Mouse (Mus musculus) embryonic facial prominence, embryonic 15.5 days (tissue): Measurements from ENCODE around the gene Hlx. TPM values are rescaled to one million over a fixed set of nuclear protein-coding genes. Genes with fewer than 3 reads are reported as not detected.

Experiments
- ATAC-seq: fragments of 200-750 bp; cut with Nextera tagmentation; 2 replicates; pipeline ENCODE4 v1.8.0; 2017; ENCODE audit warnings: low read depth, moderate TSS enrichment; ENCODE audit not compliant: insufficient number of reproducible peaks, low FRiP score, low TSS enrichment
- H3K27ac ChIP-seq: fragments of 300-500 bp; sonication (generic); replicated peaks from 2 replicates; pipeline ENCODE4 v1.5.1; 2015; ENCODE audit warnings: mild to moderate bottlenecking, inconsistent platforms
- H3K27me3 ChIP-seq: fragments of 300-500 bp; sonication (generic); 2 replicates; pipeline ENCODE4 v1.6.1; 2015; ENCODE audit warnings: inconsistent platforms
- H3K36me3 ChIP-seq: fragments of 300-500 bp; sonication (generic); 2 replicates; pipeline ENCODE4 v1.6.1; 2015; ENCODE audit warnings: mild to moderate bottlenecking, inconsistent platforms
- H3K4me1 ChIP-seq: fragments of 300-500 bp; sonication (generic); 2 replicates; pipeline ENCODE4 v1.6.1; 2015; ENCODE audit warnings: inconsistent platforms
- H3K4me2 ChIP-seq: fragments of 300-500 bp; sonication (generic); replicated peaks from 2 replicates; pipeline ENCODE4 v1.6.1; 2015; ENCODE audit warnings: mild to moderate bottlenecking, inconsistent platforms
- H3K4me3 ChIP-seq: fragments of 300-500 bp; sonication (generic); replicated peaks from 2 replicates; pipeline ENCODE4 v1.5.1; 2015; ENCODE audit warnings: mild to moderate bottlenecking, inconsistent platforms
- H3K9ac ChIP-seq: fragments of 300-500 bp; sonication (generic); 2 replicates; pipeline ENCODE4 v1.6.1; 2015; ENCODE audit warnings: inconsistent platforms
- H3K9me3 ChIP-seq: fragments of 300-500 bp; sonication (generic); replicated peaks from 2 replicates; pipeline ENCODE4 v1.6.1; 2016; ENCODE audit warnings: inconsistent platforms
- WGBS: fragments of 180-500 bp; shearing (Covaris S2); methylation state at CpG from one replicate; pipeline ENCODE4 v1.1.7; 2015; 5-methylcytosine and 5-hydroxymethylcytosine counted together
- polyA plus RNA-seq: library from polyadenylated mRNA; unstranded; fragments of >200 nt; fragmentation: Nextera tagmentation; extraction: Ambion mirVana; gene quantifications from 2 replicates; pipeline ENCODE4 v1.2.1, GENCODE M21; 2015

The Hlx gene
- polyA plus RNA-seq, 1 experiment from 2014 or later = 18.6 TPM

- ATAC-seq = no peak
- peaks cover 99% of the 10 kb centered on the region for H3K27me3 ChIP-seq
- no peak overlapping the region for H3K9ac ChIP-seq
- H3K27ac ChIP-seq = no peak overlapping the region
- H3K4me3 ChIP-seq = no peak overlapping the region
- 13% methylated on average over 3 of the region's 3 CpGs for WGBS
- no peaks in the 10 kb centered on the region for H3K36me3 ChIP-seq
- H3K4me2 ChIP-seq = no peak overlapping the region
- no peaks in the 10 kb centered on the region for H3K9me3 ChIP-seq
- peaks cover 20% of the 10 kb centered on the region for H3K4me1 ChIP-seq
These were observed 8.5 kb downstream of the Hlx start for GRCm38 (mm10) chr1:184723899-184724298.

GRCm38 (mm10) chr1:184721121-184721520 is 11.3 kb downstream of the Hlx start:
- 6% methylated on average over 9 of the region's 9 CpGs for WGBS
- H3K27ac ChIP-seq = no peak overlapping the region
- no peak overlapping the region for H3K4me3 ChIP-seq
- H3K4me2 ChIP-seq = no peak overlapping the region
- no peaks in the 10 kb centered on the region for H3K36me3 ChIP-seq
- H3K9me3 ChIP-seq = no peaks in the 10 kb centered on the region
- peaks cover 98% of the 10 kb centered on the region for H3K27me3 ChIP-seq
- H3K9ac ChIP-seq = no peak overlapping the region
- peaks cover 11% of the 10 kb centered on the region for H3K4me1 ChIP-seq
- no peak for ATAC-seq

DNA sequence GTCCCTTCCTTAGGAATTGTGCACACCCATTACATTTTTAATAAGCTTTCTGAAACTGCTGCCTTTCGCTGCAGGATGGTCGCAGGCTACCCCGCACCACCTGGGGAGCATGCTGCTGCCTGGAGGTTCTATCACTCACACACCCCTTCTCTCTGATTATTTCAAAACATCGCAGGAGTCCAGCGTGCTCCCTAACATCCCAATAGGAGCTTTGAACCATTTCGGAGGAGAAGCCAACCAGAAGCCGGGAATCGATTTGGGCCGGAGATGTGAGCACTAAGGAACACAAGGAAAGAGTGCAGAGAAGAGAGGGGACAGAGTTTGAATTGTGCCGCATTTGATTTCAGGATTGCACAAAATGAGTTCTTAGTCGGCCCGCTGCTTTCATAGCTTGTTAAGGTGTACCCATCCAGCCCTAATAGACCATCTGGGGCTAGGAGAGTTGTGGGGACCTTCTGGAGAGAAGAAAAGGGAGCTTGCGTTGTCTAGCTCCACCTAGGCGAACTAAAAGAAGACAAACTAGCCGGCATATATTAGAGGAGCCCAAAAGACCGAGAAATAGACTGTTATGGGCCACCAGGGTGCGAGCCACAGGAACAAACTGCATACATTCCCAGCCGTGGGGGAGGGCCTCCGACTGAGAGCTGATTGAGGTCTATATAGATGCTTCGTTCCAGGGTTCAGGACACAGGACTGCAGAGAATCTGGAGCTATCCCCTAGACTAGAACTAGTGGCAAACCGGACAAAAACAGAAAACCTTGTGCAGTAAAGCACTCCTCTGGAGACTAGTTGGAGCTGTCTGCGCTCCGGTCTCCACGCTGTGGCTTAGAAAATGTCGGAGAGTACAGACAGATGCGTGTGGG is 12.0 kb downstream of the Hlx start:
- H3K36me3 ChIP-seq = no peaks in the 10 kb centered on the region
- H3K27me3 ChIP-seq = peaks cover 98% of the 10 kb centered on the region
- ATAC-seq = no peak
- no peak overlapping the region for H3K4me2 ChIP-seq
- no peak overlapping the region for H3K27ac ChIP-seq
- peaks cover 11% of the 10 kb centered on the region for H3K4me1 ChIP-seq
- H3K9ac ChIP-seq = no peak overlapping the region
- 4% methylated on average over 26 of the region's 26 CpGs for WGBS
- no peaks in the 10 kb centered on the region for H3K9me3 ChIP-seq
- H3K4me3 ChIP-seq = no peak overlapping the region

- Histone ChIP-seq H3K36me3 (no peaks in the 10 kb centered on the region), H3K9me3 (no peaks in the 10 kb centered on the region), H3K4me2 (no peak overlapping the region; the same call in 1 of the 2 replicates), H3K27me3 (peaks cover 98% of the 10 kb centered on the region), H3K4me1 (peaks cover 4% of the 10 kb centered on the region; the same call in 1 of the 2 replicates), H3K27ac (no peak overlapping the region), H3K9ac (no peak overlapping the region), H3K4me3 (peak overlapping the region; percentile 19)
- no peak for ATAC-seq
- WGBS = 2% methylated on average over 41 of the region's 41 CpGs
These were observed 13.9 kb downstream of the Hlx start for GRCm38 (mm10) chr1:184718261-184719120.

DNA sequence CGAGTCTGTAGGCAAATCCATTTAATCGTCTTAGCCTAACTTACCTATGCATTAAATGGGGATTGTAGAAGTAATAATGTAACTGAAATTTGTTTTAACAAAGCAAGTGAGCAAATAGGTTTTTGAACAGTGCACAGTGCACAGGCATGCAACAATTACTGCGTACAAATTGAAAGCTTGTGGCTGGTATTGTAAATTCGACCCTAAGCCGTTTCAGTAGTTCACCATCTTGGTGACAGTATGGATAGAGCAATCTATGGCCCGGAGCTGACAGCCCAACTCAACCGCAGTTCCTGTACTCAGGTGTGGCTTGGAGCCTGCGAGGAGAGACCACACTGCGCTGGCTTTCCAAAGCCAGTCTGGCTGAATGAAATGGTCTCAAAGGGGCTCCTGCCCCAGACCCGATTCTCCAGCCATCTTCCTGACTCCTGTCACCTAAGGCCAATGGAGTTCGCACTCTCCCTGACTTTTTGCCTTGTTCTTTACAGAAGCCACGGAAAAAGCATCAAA is 14.7 kb downstream of the Hlx start:
- Histone ChIP-seq H3K9me3 (no peaks in the 10 kb centered on the region), H3K9ac (no peak overlapping the region), H3K27me3 (peaks cover 97% of the 10 kb centered on the region), H3K4me2 (no peak overlapping the region), H3K4me1 (peaks cover 4% of the 10 kb centered on the region; the same call in 1 of the 2 replicates), H3K36me3 (no peaks in the 10 kb centered on the region), H3K4me3 (no peak overlapping the region), H3K27ac (no peak overlapping the region)
- ATAC-seq = no peak
- WGBS = 4% methylated on average over 12 of the region's 12 CpGs

- 6% methylated on average over 18 of the region's 18 CpGs for whole genome bisulfite sequencing
- Histone ChIP-seq H3K9me3 (no peaks in the 10 kb centered on the region), H3K27ac (no peak overlapping the region), H3K36me3 (no peaks in the 10 kb centered on the region), H3K27me3 (peaks cover 90% of the 10 kb centered on the region), H3K4me3 (no peak overlapping the region), H3K4me1 (peaks cover 4% of the 10 kb centered on the region; the same call in 1 of the 2 replicates), H3K9ac (no peak overlapping the region), H3K4me2 (no peak overlapping the region)
- ATAC-seq = no peak
These were observed 15.3 kb downstream of the Hlx start for GRCm38 (mm10) chr1:184717016-184717568.

- WGBS = 1% methylated on average over 6 of the region's 6 CpGs
- ATAC-seq = no peak
- no peaks in the 10 kb centered on the region for H3K9me3 ChIP-seq
- H3K27me3 ChIP-seq = peaks cover 80% of the 10 kb centered on the region
- no peaks in the 10 kb centered on the region for H3K36me3 ChIP-seq
- H3K4me3 ChIP-seq = no peak overlapping the region
- H3K27ac ChIP-seq = no peak overlapping the region
- no peak overlapping the region for H3K9ac ChIP-seq
- H3K4me2 ChIP-seq = no peak overlapping the region
- H3K4me1 ChIP-seq = peaks cover 4% of the 10 kb centered on the region; the same call in 1 of the 2 replicates
These were observed 16.3 kb downstream of the Hlx start for GRCm38 (mm10) chr1:184716117-184716516.

- H3K4me2 ChIP-seq = no peak overlapping the region
- no peak overlapping the region for H3K27ac ChIP-seq
- H3K27me3 ChIP-seq = peaks cover 76% of the 10 kb centered on the region
- H3K4me1 ChIP-seq = peaks cover 4% of the 10 kb centered on the region; the same call in 1 of the 2 replicates
- no peak overlapping the region for H3K4me3 ChIP-seq
- no peaks in the 10 kb centered on the region for H3K9me3 ChIP-seq
- no peak for ATAC-seq
- WGBS = 26% methylated on average over 6 of the region's 6 CpGs
- H3K9ac ChIP-seq = no peak overlapping the region
- no peaks in the 10 kb centered on the region for H3K36me3 ChIP-seq
These were observed 16.7 kb downstream of the Hlx start for GRCm38 (mm10) chr1:184715693-184716092.

GRCm38 (mm10) chr1:184714515-184714914 is 17.9 kb downstream of the Hlx start:
- no peak overlapping the region for H3K9ac ChIP-seq
- H3K9me3 ChIP-seq = no peaks in the 10 kb centered on the region
- peaks cover 4% of the 10 kb centered on the region; the same call in 1 of the 2 replicates for H3K4me1 ChIP-seq
- H3K4me2 ChIP-seq = no peak overlapping the region
- no peak overlapping the region for H3K27ac ChIP-seq
- ATAC-seq = no peak
- H3K36me3 ChIP-seq = no peaks in the 10 kb centered on the region
- 26% methylated on average over 3 of the region's 3 CpGs for WGBS
- H3K27me3 ChIP-seq = peaks cover 64% of the 10 kb centered on the region
- no peak overlapping the region for H3K4me3 ChIP-seq

DNA sequence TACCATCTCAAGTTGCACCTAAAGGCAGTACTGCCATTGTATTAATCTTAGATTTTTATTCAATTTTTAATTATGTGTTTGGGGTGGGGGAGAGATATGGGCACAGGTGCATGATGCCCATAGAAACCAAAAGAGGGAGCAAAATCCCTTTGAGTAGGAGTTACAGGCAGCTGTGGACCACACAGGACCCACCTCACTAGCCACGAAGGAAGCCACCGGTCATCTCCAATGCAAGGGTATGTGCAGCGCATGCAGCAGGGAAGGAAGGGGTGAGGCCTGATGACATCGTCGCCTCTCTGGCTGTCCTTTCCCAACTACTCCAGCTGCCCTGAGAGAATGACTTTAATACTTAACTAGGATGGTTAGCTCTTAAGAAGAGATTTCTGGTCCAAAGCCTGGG is 18.7 kb downstream of the Hlx start:
- ATAC-seq = no peak
- no peaks in the 10 kb centered on the region for H3K9me3 ChIP-seq
- 70% methylated on average over 5 of the region's 5 CpGs for WGBS
- no peaks in the 10 kb centered on the region for H3K36me3 ChIP-seq
- no peak overlapping the region for H3K9ac ChIP-seq
- no peak overlapping the region for H3K4me3 ChIP-seq
- no peak overlapping the region for H3K4me2 ChIP-seq
- peaks cover 4% of the 10 kb centered on the region; the same call in 1 of the 2 replicates for H3K4me1 ChIP-seq
- H3K27me3 ChIP-seq = peaks cover 56% of the 10 kb centered on the region
- no peak overlapping the region for H3K27ac ChIP-seq
